Mouse (Mus musculus) effector memory CD4-positive, alpha-beta T cell, adult 5 months (primary cell): ENCODE measurements around the gene Rab6a. TPM values are rescaled to one million over a fixed set of nuclear protein-coding genes. Genes with fewer than 3 reads are reported as not detected.

Experiments
- polyA plus RNA-seq: library from polyadenylated mRNA; unstranded; fragments of 100-300 nt; shearing (Covaris generic); gene quantifications from one replicate; pipeline ENCODE4 v1.2.1, GENCODE M21; 2017

Gene Rab6a
- polyA plus RNA-seq, result 68.7 TPM

DNA sequence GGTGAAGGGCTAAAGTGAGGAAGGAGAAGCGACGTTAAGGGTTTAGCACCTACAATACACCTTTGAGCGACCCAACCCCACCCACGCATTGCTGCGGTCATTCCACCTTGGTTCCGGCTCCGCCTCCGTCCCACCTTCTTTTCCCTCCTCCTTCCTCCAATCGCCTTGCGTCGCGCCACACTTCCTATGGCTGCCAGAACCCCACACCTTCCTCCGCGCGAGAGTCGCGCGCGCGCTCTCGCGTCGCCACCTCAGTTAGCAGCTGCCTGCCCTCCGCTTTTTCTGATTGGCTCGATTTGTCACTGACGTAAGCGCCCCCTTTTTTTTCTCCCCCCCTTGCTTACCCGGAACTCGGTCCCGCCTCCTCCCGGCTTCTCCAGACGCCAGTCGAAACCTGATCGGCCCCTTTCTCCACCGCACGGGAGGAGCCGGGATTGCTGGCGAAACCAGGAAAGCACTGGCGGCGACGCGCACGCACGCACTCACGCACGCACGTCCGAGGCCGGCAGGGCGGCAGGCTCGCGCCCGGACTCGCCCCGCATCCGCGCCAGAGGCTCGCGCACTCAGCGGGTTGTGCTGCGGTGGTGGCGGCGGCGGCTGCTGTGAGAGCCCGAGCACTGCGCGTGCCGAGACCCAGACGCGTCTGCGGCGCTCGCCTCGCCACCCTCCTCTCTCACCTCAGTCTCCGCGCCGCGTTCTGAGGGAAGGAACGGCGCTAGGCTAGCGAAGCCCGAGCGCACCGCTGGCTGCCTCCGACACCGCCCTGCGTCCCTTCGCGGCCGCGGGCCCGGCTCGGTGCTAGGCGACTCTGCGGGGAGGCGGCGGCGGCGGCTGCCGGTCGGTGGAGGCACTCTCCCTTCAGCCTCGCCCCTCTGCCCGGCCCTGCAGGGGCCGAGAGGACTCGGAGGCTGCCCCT lies at the start of gene Rab6a:
Gene Rab6a, plus strand, starts transcription at position 197 of the 916 bp plus-strand sequence.

DNA sequence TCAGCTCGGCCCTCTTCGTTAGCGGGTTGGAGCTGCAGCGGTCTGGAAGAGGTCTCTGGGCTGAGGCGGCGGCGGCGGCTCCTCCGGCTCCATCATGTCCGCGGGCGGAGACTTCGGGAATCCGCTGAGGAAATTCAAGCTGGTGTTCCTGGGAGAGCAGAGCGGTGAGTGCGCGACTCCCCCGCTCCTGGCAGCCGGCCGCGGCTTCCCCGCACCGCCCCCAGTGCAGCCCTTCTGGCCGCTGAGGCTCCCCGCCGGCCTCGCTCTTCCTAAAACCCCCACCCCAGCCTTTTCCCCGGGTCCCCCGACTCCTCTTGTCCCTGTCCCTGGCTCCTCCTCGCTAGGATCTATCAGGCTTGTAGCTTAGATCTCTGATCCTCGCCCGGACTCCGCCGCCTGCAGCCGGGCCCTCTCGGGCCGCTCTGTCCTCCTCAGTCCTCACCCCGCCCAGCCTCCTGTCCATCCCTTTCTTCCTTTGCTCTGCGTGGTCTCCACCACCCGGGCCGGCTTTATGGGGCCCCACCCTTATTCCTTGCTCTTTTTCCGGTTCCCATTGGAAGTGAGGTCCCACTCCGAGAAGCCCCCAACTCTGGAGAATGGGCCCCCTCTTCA lies 1.0 kb downstream of the Rab6a start, which contains the start of gene Mrpl48:
Gene Mrpl48, minus strand, starts transcription at position 172 of the 612 bp plus-strand sequence.

DNA sequence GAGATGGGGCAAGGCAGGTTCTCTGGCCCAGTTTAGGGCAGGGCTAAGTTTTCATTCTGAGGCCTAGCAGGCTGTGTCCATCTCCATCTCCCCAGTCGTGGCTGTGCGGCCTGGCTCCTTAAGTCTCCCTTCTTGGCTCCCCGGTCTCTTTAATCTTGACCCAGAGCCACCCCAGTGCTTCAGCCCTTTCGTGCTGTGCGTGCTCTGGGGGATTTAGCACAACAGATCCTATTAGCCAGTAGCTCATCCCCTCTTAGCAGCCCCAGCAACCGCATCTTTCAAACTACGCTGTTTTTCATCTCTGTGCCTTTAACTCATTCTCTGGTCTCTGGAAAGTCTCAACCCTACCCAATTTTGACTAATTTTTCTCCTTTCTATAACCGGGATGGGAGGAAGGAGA lies 55.0 kb downstream of the Rab6a start, which contains the start of gene Plekhb1:
Gene Plekhb1, minus strand, starts transcription at position 184 of the 400 bp plus-strand sequence.

Other genes starting within 250 kb of the Rab6a start
- gene C2cd3, start 235.2 kb upstream of the Rab6a start, polyA plus RNA-seq, result 42.6 TPM
- gene Ppme1, start 235.1 kb upstream of the Rab6a start, polyA plus RNA-seq, result 36.0 TPM
- gene Ucp3, start 134.4 kb upstream of the Rab6a start, polyA plus RNA-seq, result not detected
- 925 TPM for gene Ucp2, start 114.1 kb upstream of the Rab6a start, polyA plus RNA-seq
- 7.3 TPM for gene Dnajb13, start 92.5 kb upstream of the Rab6a start, polyA plus RNA-seq
- 3.1 TPM for gene Coa4, start 70.3 kb upstream of the Rab6a start, polyA plus RNA-seq
- 38.2 TPM for gene Mrpl48, start 891 bp downstream of the Rab6a start, polyA plus RNA-seq
- not detected for gene Plekhb1, start 55.0 kb downstream of the Rab6a start, polyA plus RNA-seq
- 20.4 TPM for gene Fam168a, start 99.2 kb downstream of the Rab6a start, polyA plus RNA-seq